Mouse (Mus musculus) layer of hippocampus, postnatal 14 days (tissue): ENCODE measurements around the gene Slc43a1. TPM values are rescaled to one million over a fixed set of nuclear protein-coding genes. Genes with fewer than 3 reads are reported as not detected.
A peak's percentile ranks its signal among the peaks of the same experiment; 100 is the strongest.
"Not testable (repeated sequence)": the region's sequence is repeated elsewhere in the genome, so short reads cannot be mapped to it uniquely, and the experiment has no call there.

Experiments used
- DNase-seq, 2 experiments: peaks; one replicate each; pipeline ENCODE4 v3.0.0; 2021 to 2022; ENCODE audit warnings: low spot score in 2 of 2, mixed read lengths in 1 of 2
- total RNA-seq, 2 experiments: library from RNA; stranded (reverse); gene quantifications; 2 replicates each; pipeline ENCODE4 v1.2.3; 2021

Slc43a1 gene
- total RNA-seq, 2 experiments from 2014 or later = 0.33 to 0.37 TPM

- peak; percentile 81 to 82 for DNase-seq
Measured at GRCm38 (mm10) chr2:84890045-84890340, 51.3 kb downstream of the Slc43a1 start.

GRCm38 (mm10) chr2:84893359-84893758, 54.7 kb downstream of the Slc43a1 start:
- DNase-seq = peak; percentile 45 to 80

DNA sequence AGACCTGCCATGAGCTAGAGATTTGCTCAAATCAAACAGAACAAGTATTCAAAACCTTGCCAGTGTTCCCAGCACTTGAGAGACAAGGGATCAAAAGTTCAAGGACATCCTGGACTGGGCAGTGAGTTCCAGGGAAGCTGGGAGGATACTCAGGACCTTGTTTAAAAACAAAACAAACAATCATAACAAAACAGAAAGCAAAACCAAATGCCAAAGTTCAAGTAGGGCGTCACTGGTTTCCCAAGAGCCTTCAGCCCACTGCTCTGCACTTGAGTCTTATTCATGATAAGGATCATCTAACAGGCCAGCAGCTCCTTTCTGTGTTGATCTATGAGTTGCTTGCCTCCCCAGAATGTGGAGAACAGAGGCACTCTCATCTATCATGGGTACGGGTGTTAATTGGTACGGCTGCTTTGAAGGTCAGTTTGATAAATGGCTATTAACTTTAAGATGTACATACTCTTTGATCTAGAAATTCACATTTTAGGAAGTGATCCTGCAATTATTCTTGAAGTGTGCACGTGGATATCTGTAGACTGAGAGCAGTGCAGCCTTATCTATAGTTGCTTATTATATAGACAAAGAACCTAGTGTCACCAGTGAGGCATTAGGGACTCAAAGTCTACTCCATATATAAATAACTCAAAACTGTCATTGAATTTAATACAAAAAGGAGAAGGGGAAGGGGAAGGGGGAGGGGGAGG, 57.0 kb downstream of the Slc43a1 start:
- DNase-seq = no peak

DNA sequence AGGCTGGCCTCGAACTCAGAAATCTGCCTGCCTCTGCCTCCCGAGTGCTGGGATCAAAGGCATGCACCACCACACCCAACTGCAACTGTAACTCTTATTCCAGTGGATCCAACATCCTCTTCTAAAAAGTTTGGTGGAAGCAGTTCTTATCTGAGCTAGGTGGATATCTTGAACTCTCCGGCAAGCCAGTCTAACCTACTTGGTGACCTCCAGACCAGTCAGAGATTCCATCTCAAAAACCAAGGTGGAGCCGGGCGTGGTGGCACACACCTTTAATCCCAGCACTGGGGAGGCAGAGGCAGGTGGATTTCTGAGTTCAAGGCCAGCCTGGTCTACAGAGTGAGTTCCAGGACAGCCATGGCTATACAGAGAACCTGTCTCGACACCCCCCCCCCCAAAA, 58.0 kb downstream of the Slc43a1 start:
- not testable (repeated sequence) for DNase-seq

DNA sequence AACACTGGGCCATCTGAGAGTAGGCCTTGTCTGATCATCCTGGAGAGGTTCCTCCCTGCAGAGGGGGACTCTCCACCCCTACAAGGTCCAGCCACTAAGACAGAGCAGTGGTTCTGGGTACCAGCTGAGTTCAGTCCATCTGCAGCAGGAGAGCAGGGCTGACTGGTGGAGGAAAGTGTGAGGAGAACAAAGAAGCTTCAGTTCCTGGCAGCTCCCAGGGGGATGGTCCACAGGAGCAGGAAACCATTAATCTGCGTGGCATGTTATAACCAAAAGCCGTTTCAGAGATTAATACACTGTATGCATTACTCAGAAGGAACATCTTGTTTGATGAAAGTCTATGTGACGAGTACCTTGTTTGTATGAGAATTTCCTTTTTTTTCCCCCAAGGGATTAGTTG, 74.1 kb downstream of the Slc43a1 start:
- DNase-seq = no peak

Other genes starting within 250 kb of the Slc43a1 start
- gene Ctnnd1, start 188.1 kb upstream of the Slc43a1 start, total RNA-seq = 10 to 100 TPM; 59.1 to 68.0 TPM
- not detected for gene Btbd18, start 179.8 kb upstream of the Slc43a1 start, total RNA-seq
- 10 to 100 TPM; 41.7 to 46.8 TPM for gene Selenoh, start 168.1 kb upstream of the Slc43a1 start, total RNA-seq
- gene Gm28635, start 160.8 kb upstream of the Slc43a1 start, total RNA-seq = 1 to 10 TPM; 2.9 to 9.8 TPM
- gene Med19, start 160.4 kb upstream of the Slc43a1 start, total RNA-seq = 10 to 100 TPM; 31.4 to 32.0 TPM
- gene Tmx2, start 159.7 kb upstream of the Slc43a1 start, total RNA-seq = 100 to 1,000 TPM; 195 to 204 TPM
- gene Zdhhc5, start 123.7 kb upstream of the Slc43a1 start, total RNA-seq = 10 to 100 TPM; 36.6 to 37.8 TPM
- gene Clp1, start 111.5 kb upstream of the Slc43a1 start, total RNA-seq = 1 to 10 TPM; 6.7 TPM
- 10 to 100 TPM; 33.1 to 39.8 TPM for gene Ypel4, start 104.8 kb upstream of the Slc43a1 start, total RNA-seq
- gene Gm19426, start 95.2 kb upstream of the Slc43a1 start, total RNA-seq = 1 to 10 TPM; 2.6 to 3.7 TPM
- gene Serping1, start 63.4 kb upstream of the Slc43a1 start, total RNA-seq = 10 to 100 TPM in 1 of 2 experiments, 1 to 10 TPM in 1; 6.8 to 10.6 TPM
- gene Ube2l6, start 40.0 kb upstream of the Slc43a1 start, total RNA-seq = 1 to 10 TPM; 4.1 to 4.5 TPM
- gene Smtnl1, start 16.2 kb upstream of the Slc43a1 start, total RNA-seq = not detected
- 10 to 100 TPM; 59.1 to 59.8 TPM for gene Timm10, start 11.9 kb upstream of the Slc43a1 start, total RNA-seq
- 10 to 100 TPM; 92.5 to 99.2 TPM for gene Rtn4rl2, start 47.9 kb downstream of the Slc43a1 start, total RNA-seq
- gene Slc43a3, start 97.7 kb downstream of the Slc43a1 start, total RNA-seq = 1 to 10 TPM; 2.4 to 3.3 TPM
- gene Prg2, start 141.6 kb downstream of the Slc43a1 start, total RNA-seq = not detected
- not detected for gene Prg3, start 149.4 kb downstream of the Slc43a1 start, total RNA-seq
- gene Ssrp1, start 198.4 kb downstream of the Slc43a1 start, total RNA-seq = 100 to 1,000 TPM; 104 TPM
- 1 to 10 TPM; 2.8 to 3.4 TPM for gene P2rx3, start 198.6 kb downstream of the Slc43a1 start, total RNA-seq
- 100 to 1,000 TPM; 128 to 141 TPM for gene Tnks1bp1, start 209.2 kb downstream of the Slc43a1 start, total RNA-seq